Mouse (Mus musculus): ENCODE measurements at regions not wholly inside any gene's neighbourhood (a gene's known extent, or its start where the extent isn't known, plus 50 kb on each side); places are given as distances from the start of the nearest gene placed in this dataset.

DNA sequence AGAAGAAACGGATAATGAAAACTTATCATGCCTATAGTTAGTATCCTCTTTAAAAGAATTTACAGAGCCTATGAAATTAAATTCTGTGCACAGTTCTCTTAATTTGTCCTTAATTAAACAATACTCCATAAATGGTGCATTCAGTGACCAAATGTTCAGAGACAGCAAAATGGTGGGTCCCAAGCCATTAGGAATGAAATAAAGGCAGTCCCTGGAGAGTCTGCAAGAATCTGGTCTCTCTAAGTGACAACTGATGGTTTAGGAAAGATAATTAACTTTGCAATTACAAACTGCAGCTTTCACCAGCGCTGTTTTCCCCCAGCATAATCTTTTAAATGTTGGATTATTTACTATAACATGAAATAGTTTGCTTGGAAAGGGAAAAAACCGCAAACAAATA is 376.9 kb upstream of the Kcnh8 start:
- no peak overlapping the region for H3K9ac ChIP-seq (ENCODE audit: low read depth, low read length)
- TF ChIP-seq CTCF (IDR thresholded peaks at IDR 0.05; ENCODE audit: low read depth, low read length): no peak
- TF ChIP-seq POLR2A (IDR thresholded peaks at IDR 0.05; ENCODE audit: extremely low read depth, insufficient read depth, low read length): no peak
- no peaks in the 10 kb centered on the region for H3K79me2 ChIP-seq (ENCODE audit: control insufficient read depth, insufficient read depth, low read length)
- no peak overlapping the region for H3K27ac ChIP-seq (replicated peaks; ENCODE audit: insufficient read depth, low read depth, low read length)
- no peak for DNase-seq (ENCODE audit: extremely low read depth, low read depth, low spot score)
- H3K36me3 ChIP-seq (ENCODE audit: control insufficient read depth, insufficient read depth, low read length): no peaks in the 10 kb centered on the region
- no peaks in the 10 kb centered on the region for H3K27me3 ChIP-seq (ENCODE audit: control insufficient read depth, insufficient read depth, low read length)
- 65% methylated on average over 3 of the region's 3 CpGs for WGBS
- H3K4me1 ChIP-seq (ENCODE audit: control insufficient read depth, insufficient read depth, low read length): no peaks in the 10 kb centered on the region
- H3K4me3 ChIP-seq (ENCODE audit: insufficient read depth, low read depth, low read length): no peak overlapping the region

DNA sequence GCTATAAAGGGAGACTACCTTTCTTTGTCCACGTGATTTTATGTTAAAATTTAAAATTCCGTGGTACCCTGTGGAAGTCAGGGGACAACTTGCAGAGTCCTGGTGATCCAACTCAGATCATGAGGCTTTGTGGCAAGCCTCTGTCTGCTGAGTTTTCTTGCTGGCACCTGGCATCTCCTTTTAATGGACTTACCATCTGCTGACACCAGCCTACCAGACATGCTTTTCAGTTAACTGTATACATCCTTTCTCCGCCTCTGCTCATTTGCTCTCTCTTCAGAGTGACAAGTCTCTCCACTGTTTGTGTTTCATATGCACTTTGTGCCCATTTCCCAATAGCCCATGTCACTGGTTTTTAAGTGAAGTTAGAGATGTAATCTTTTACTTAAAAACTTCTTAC is 382.1 kb upstream of the Kcnh8 start:
- Histone ChIP-seq H3K27ac (replicated peaks; ENCODE audit: insufficient read depth, low read depth, low read length) (no peak overlapping the region), H3K4me1 (ENCODE audit: control insufficient read depth, insufficient read depth, low read length) (no peaks in the 10 kb centered on the region), H3K79me2 (ENCODE audit: control insufficient read depth, insufficient read depth, low read length) (no peaks in the 10 kb centered on the region), H3K9ac (ENCODE audit: low read depth, low read length) (no peak overlapping the region), H3K4me3 (ENCODE audit: insufficient read depth, low read depth, low read length) (no peak overlapping the region), H3K36me3 (ENCODE audit: control insufficient read depth, insufficient read depth, low read length) (no peaks in the 10 kb centered on the region), H3K27me3 (ENCODE audit: control insufficient read depth, insufficient read depth, low read length) (no peaks in the 10 kb centered on the region)
- WGBS: 85% methylated on average over 3 of the region's 3 CpGs
- DNase-seq (ENCODE audit: extremely low read depth, low read depth, low spot score): no peak
- no peak for TF ChIP-seq POLR2A (IDR thresholded peaks at IDR 0.05; ENCODE audit: extremely low read depth, insufficient read depth, low read length)
- TF ChIP-seq CTCF (IDR thresholded peaks at IDR 0.05; ENCODE audit: low read depth, low read length): no peak

DNA sequence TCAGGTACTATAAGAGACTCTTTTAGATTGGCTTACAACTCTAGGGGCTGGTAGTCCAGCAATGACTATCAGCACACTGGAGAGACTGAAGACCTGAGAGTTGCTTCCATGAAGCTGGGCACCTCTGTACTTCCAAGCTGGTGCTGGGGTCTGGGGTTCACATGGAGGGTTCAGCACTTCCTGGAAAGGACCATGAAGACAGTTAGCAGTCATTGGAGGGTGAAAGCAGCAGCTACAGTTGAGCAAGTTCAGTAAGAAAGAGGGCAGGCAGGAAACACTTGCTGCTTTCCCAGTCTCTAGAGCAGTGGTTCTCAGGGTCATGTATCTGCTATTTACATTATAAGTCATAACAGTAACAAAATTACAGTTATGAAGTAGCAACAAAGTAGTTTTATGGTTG is 384.3 kb upstream of the Satb1 start:
- TF ChIP-seq POLR2A (IDR thresholded peaks at IDR 0.05; ENCODE audit: extremely low read depth, insufficient read depth, low read length) (no peak), CTCF (IDR thresholded peaks at IDR 0.05; ENCODE audit: low read depth, low read length) (no peak)
- no peak overlapping the region for H3K4me3 ChIP-seq (ENCODE audit: insufficient read depth, low read depth, low read length)
- H3K36me3 ChIP-seq (ENCODE audit: control insufficient read depth, insufficient read depth, low read length): no peaks in the 10 kb centered on the region
- H3K27me3 ChIP-seq (ENCODE audit: control insufficient read depth, insufficient read depth, low read length): no peaks in the 10 kb centered on the region
- no peak overlapping the region for H3K9ac ChIP-seq (ENCODE audit: low read depth, low read length)
- H3K27ac ChIP-seq (replicated peaks; ENCODE audit: insufficient read depth, low read depth, low read length): no peak overlapping the region
- H3K79me2 ChIP-seq (ENCODE audit: control insufficient read depth, insufficient read depth, low read length): no peaks in the 10 kb centered on the region
- no peak for DNase-seq (ENCODE audit: extremely low read depth, low read depth, low spot score)
- H3K4me1 ChIP-seq (ENCODE audit: control insufficient read depth, insufficient read depth, low read length): no peaks in the 10 kb centered on the region

DNA sequence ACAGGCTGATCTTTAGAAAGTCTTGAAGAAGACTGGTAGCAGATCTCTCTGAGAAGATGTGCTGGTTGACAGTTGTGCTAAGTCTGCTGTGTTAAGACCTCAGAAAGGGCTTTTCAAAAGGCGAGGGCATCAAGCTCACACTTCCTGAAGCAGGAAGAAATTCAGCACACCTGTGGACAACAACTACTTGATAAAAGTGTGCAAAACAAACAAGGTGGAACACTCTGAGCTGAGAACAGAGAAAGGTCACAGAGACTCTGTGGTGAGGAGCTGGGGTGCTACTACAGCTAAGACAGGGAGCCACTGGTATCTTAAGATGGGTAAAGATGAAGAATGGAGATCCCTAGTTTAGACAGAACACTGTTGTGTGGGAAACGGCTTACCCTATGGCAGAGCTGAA is 379.9 kb upstream of the Satb1 start:
- Histone ChIP-seq H3K36me3 (ENCODE audit: control insufficient read depth, insufficient read depth, low read length) (no peaks in the 10 kb centered on the region), H3K79me2 (ENCODE audit: control insufficient read depth, insufficient read depth, low read length) (no peaks in the 10 kb centered on the region), H3K9ac (ENCODE audit: low read depth, low read length) (no peak overlapping the region), H3K27ac (replicated peaks; ENCODE audit: insufficient read depth, low read depth, low read length) (no peak overlapping the region), H3K4me3 (ENCODE audit: insufficient read depth, low read depth, low read length) (no peak overlapping the region), H3K4me1 (ENCODE audit: control insufficient read depth, insufficient read depth, low read length) (no peaks in the 10 kb centered on the region), H3K27me3 (ENCODE audit: control insufficient read depth, insufficient read depth, low read length) (no peaks in the 10 kb centered on the region)
- WGBS: 77% methylated on average over 2 of the region's 2 CpGs
- TF ChIP-seq POLR2A (IDR thresholded peaks at IDR 0.05; ENCODE audit: extremely low read depth, insufficient read depth, low read length) (no peak), CTCF (IDR thresholded peaks at IDR 0.05; ENCODE audit: low read depth, low read length) (no peak)
- no peak for DNase-seq (ENCODE audit: extremely low read depth, low read depth, low spot score)

DNA sequence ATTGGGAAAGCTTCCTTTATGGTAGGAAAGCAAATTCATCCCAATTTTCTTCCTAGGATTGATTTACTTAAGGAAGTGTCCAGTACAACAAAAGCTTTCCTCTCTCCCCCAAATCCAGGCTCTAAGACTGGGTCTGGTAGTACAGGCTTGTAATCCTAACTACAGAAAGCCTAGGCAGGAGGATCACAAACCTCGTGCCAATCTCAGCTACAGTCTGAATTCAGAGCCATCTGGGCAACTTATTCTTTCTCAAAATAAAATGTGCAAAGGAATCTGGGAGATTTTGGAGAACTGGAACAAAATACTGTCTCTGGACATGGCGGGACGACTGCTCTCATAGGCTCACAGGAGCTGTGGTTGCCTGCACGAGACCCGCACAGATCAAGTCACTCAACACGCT is 377.4 kb upstream of the Satb1 start:
- Histone ChIP-seq H3K4me3 (ENCODE audit: insufficient read depth, low read depth, low read length) (no peak overlapping the region), H3K79me2 (ENCODE audit: control insufficient read depth, insufficient read depth, low read length) (no peaks in the 10 kb centered on the region), H3K9ac (ENCODE audit: low read depth, low read length) (no peak overlapping the region), H3K27ac (replicated peaks; ENCODE audit: insufficient read depth, low read depth, low read length) (no peak overlapping the region), H3K36me3 (ENCODE audit: control insufficient read depth, insufficient read depth, low read length) (no peaks in the 10 kb centered on the region), H3K4me1 (ENCODE audit: control insufficient read depth, insufficient read depth, low read length) (no peaks in the 10 kb centered on the region), H3K27me3 (ENCODE audit: control insufficient read depth, insufficient read depth, low read length) (no peaks in the 10 kb centered on the region)
- TF ChIP-seq POLR2A (IDR thresholded peaks at IDR 0.05; ENCODE audit: extremely low read depth, insufficient read depth, low read length) (no peak), CTCF (IDR thresholded peaks at IDR 0.05; ENCODE audit: low read depth, low read length) (no peak)
- no peak for DNase-seq (ENCODE audit: extremely low read depth, low read depth, low spot score)
- WGBS: 87% methylated on average over 6 of the region's 6 CpGs

DNA sequence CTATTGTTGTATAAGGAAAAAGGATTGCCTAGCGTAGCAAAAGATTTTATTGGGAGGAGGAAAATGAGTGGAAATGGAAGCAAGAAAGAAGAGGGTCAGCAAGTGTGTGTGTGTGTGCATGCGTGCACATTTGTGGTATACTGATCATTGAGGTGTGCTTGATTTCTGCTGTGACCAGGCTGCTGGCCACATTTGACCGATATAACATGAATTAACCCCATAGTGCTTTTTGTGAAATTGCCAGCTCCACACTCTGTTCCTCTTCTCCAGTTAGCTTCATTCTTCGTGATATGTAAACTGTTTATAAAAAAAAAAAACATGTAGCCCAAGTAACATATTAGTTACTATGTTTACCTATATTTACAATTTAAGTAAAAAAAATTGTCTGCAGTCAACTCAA is 364.6 kb upstream of the Satb1 start:
- Histone ChIP-seq H3K4me1 (ENCODE audit: control insufficient read depth, insufficient read depth, low read length) (no peaks in the 10 kb centered on the region), H3K36me3 (ENCODE audit: control insufficient read depth, insufficient read depth, low read length) (no peaks in the 10 kb centered on the region), H3K79me2 (ENCODE audit: control insufficient read depth, insufficient read depth, low read length) (no peaks in the 10 kb centered on the region), H3K27ac (replicated peaks; ENCODE audit: insufficient read depth, low read depth, low read length) (no peak overlapping the region), H3K9ac (ENCODE audit: low read depth, low read length) (no peak overlapping the region), H3K4me3 (ENCODE audit: insufficient read depth, low read depth, low read length) (no peak overlapping the region), H3K27me3 (ENCODE audit: control insufficient read depth, insufficient read depth, low read length) (no peaks in the 10 kb centered on the region)
- no peak for DNase-seq (ENCODE audit: extremely low read depth, low read depth, low spot score)
- TF ChIP-seq POLR2A (IDR thresholded peaks at IDR 0.05; ENCODE audit: extremely low read depth, insufficient read depth, low read length): no peak
- 80% methylated on average over 4 of the region's 4 CpGs for WGBS
